Mouse (Mus musculus): Measurements from ENCODE around the gene Rab5if. TPM values are rescaled to one million over a fixed set of nuclear protein-coding genes. Genes with fewer than 3 reads are reported as not detected.

Rab5if gene
- polyA plus RNA-seq, 1 experiment from 2014 or later, result 194 TPM

- no peaks in the 10 kb centered on the region for H3K9me3 ChIP-seq (ENCODE audit: low read depth, low read length)
- no peak for ATAC-seq (ENCODE audit: insufficient read depth)
- peak overlapping the region; percentile 93 for H3K27ac ChIP-seq (ENCODE audit: low read depth)
- peak overlapping the region; percentile 86 for H3K9ac ChIP-seq
- peaks cover 30% of the 10 kb centered on the region for H3K36me3 ChIP-seq (ENCODE audit: insufficient read depth)
- H3K4me3 ChIP-seq (ENCODE audit: low read depth, low read length), result peak overlapping the region; percentile 91
- H3K4me1 ChIP-seq (ENCODE audit: insufficient read depth), result peaks cover 27% of the 10 kb centered on the region
- TF ChIP-seq CTCF (IDR thresholded peaks at IDR 0.05; ENCODE audit: low read depth), result no peak
- no peak for DNase-seq
- 46% methylated on average over 6 of the region's 6 CpGs for WGBS
- H3K4me2 ChIP-seq, result peak overlapping the region; percentile 75
- no peaks in the 10 kb centered on the region for H3K27me3 ChIP-seq (ENCODE audit: insufficient read depth, low read length)
These were observed 24.1 kb upstream of the Rab5if start for GRCm38 (mm10) chr2:156838839-156839238.

- Histone ChIP-seq H3K9me3 (ENCODE audit: low read depth, low read length) (no peaks in the 10 kb centered on the region), H3K27me3 (ENCODE audit: insufficient read depth, low read length) (no peaks in the 10 kb centered on the region), H3K4me3 (ENCODE audit: low read depth, low read length) (peak within 1 kb of the TSS; percentile 91), H3K36me3 (ENCODE audit: insufficient read depth) (peaks cover 27% of the 10 kb centered on the region), H3K9ac (peak within 1 kb of the TSS; percentile 86), H3K4me1 (ENCODE audit: insufficient read depth) (peaks cover 34% of the 10 kb centered on the region), H3K4me2 (peak within 1 kb of the TSS; percentile 75), H3K27ac (ENCODE audit: low read depth) (peak within 1 kb of the TSS; percentile 96)
- ATAC-seq (ENCODE audit: insufficient read depth), result peak; percentile 88
- 0 out of 2 replicates have a peak, but pooled peaks have one; percentile 1 for TF ChIP-seq CTCF (IDR thresholded peaks at IDR 0.05; ENCODE audit: low read depth)
- peak; percentile 98 for DNase-seq
- WGBS, result 1% methylated on average over 61 of the region's 61 CpGs
These were observed 23.4 kb upstream of the Rab5if start, which contains the start of gene Tgif2 for GRCm38 (mm10) chr2:156839319-156840191. TSS of gene Tgif2 (plus strand) at chr2:156840007.

DNA sequence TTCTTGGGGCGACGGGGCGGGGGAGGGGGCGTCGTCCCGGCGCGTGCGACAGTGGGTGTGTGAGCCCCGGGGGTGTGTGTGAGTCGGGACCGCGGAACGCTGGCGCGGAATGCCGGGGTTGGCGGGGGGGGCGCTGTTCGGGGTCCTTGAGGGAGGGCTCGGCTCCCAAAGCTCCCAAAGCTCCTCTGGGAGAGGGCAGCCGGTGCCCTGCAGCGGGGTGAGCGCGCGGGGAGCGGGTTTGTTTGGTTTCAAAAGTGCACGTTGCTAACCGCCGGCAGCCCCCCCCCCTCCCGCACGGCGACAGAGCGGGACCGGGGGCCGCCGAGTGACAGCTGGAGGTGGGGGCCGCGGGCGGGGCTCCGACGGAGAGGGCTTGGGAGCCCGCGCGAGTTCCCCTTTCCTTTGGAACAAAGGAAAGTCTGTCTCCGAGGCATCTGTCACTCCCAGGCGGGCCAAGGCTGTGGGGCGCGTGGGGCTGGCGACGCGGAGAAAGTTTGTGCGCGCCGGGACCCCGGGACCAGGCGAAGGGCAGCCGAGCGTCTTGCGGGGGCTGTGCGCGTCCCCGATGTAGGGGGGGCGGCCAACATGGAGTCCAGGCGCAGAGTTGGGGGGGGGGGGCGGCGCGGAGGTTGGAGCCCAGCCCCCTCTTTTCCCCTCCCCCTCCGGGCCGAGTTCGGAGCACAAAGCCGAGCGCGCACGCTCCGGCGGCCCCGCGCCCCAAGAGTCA, 22.5 kb upstream of the Rab5if start:
- peaks cover 27% of the 10 kb centered on the region for H3K36me3 ChIP-seq (ENCODE audit: insufficient read depth)
- H3K27me3 ChIP-seq (ENCODE audit: insufficient read depth, low read length), result no peaks in the 10 kb centered on the region
- under 1% methylated on average over 73 of the region's 79 CpGs for WGBS
- peak overlapping the region; percentile 91 for H3K4me3 ChIP-seq (ENCODE audit: low read depth, low read length)
- no peak for TF ChIP-seq CTCF (IDR thresholded peaks at IDR 0.05; ENCODE audit: low read depth)
- peaks cover 39% of the 10 kb centered on the region for H3K4me1 ChIP-seq (ENCODE audit: insufficient read depth)
- ATAC-seq (ENCODE audit: insufficient read depth), result peak; percentile 52
- H3K9ac ChIP-seq, result peak overlapping the region; percentile 86
- H3K9me3 ChIP-seq (ENCODE audit: low read depth, low read length), result no peaks in the 10 kb centered on the region
- peak overlapping the region; percentile 96 for H3K27ac ChIP-seq (ENCODE audit: low read depth)
- H3K4me2 ChIP-seq, result peak overlapping the region; percentile 75
- peak; percentile 80 for DNase-seq

DNA sequence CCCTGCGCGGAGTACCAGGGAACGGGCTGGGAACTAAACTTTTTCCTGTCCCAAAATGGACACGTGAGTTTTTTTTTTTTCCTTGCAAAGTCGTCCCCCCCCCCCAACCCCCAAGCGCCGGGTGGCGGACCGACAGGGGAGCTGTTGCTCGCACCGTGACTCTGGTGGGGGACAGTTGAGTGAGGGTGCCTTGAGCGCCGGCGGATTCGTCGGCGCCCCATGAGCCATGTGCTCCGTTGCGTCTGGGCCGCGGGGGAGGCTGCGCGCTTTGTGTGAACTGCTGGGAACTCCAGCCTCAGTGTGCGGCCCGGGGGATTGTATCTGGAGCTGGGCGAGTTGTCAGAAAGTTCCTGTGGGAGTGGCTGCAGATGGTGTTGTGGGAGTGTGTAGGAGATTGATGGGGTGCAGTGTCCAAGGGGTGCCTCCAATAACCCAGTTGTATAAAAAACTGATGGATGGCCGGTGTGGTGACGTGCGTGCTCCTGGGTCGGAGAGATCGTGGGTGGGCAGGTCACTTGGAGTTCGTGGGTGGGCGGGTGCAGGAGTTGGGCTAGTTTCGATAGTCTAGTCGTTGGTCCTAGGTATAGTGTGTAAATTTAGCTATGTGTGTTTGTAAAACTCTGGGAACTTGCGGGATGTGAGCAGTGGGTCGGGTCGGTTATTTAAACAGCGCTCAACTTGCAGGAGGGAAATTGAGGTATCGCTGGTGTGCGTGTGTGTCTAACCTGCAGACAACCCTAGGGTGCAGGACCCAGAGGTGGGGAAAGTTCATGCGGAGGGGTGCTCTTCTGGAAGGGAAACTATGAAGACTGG, 21.7 kb upstream of the Rab5if start:
- under 1% methylated on average over 42 of the region's 42 CpGs for WGBS
- H3K36me3 ChIP-seq (ENCODE audit: insufficient read depth), result peaks cover 32% of the 10 kb centered on the region
- TF ChIP-seq CTCF (IDR thresholded peaks at IDR 0.05; ENCODE audit: low read depth), result peak; percentile 34; the same call in 1 of the 2 replicates
- peak; percentile 87 for DNase-seq
- H3K4me3 ChIP-seq (ENCODE audit: low read depth, low read length), result peak overlapping the region; percentile 91
- ATAC-seq (ENCODE audit: insufficient read depth), result peak; percentile 46
- H3K9me3 ChIP-seq (ENCODE audit: low read depth, low read length), result no peaks in the 10 kb centered on the region
- peak overlapping the region; percentile 96 for H3K27ac ChIP-seq (ENCODE audit: low read depth)
- peak overlapping the region; percentile 75 for H3K4me2 ChIP-seq
- H3K27me3 ChIP-seq (ENCODE audit: insufficient read depth, low read length), result no peaks in the 10 kb centered on the region
- peaks cover 41% of the 10 kb centered on the region for H3K4me1 ChIP-seq (ENCODE audit: insufficient read depth)
- H3K9ac ChIP-seq, result peak overlapping the region; percentile 86

DNA sequence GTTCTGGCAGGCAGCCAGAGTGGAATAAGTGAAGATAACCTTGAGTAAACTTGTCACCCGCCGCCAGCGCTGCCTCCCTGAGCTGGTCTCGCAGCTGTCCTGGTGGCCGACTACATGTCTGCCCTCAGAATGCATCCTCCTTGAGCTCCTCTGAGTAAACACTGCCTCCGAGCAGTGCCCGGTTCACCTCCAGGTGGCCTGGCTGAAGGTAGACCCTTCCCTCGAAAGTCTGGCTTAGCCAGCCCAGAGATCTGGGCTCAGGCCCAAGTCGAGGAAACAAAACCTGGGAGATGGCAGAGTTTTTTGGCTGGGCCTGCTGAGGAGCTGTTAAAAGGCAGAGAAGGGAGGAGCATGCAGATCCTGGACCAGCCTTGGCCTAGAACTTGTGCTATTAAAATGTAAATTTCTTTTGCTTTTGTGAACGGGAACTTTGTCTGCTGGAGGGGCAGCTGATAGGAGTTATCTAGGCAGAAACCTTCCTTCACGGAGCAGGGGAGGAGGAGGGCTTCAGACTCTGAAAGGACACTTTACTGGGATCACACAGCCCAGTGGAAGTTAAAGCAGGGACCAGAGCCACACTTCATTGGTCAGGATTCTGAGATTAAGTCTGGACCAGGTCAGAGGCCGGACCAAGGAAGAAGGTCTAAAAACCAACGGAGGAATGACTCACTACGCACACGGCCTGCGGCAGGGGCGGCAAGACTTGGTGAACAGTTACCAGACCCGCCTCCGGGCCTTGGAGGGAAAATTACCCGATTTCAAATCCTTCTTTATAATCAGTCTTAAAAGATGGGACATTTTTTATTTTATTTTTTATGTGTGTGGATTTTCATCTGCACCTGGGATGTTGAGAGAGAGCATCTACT, 20.9 kb upstream of the Rab5if start:
- DNase-seq (peak; percentile 84), ATAC-seq (ENCODE audit: insufficient read depth) (peak; percentile 16; the same call in 1 of the 2 replicates)
- WGBS, result 4% methylated on average over 20 of the region's 20 CpGs
- Histone ChIP-seq H3K27me3 (ENCODE audit: insufficient read depth, low read length) (no peaks in the 10 kb centered on the region), H3K4me3 (ENCODE audit: low read depth, low read length) (peak overlapping the region; percentile 91), H3K9ac (peak overlapping the region; percentile 86), H3K4me2 (peak overlapping the region; percentile 75), H3K4me1 (ENCODE audit: insufficient read depth) (peaks cover 41% of the 10 kb centered on the region), H3K27ac (ENCODE audit: low read depth) (peak overlapping the region; percentile 96), H3K9me3 (ENCODE audit: low read depth, low read length) (no peaks in the 10 kb centered on the region), H3K36me3 (ENCODE audit: insufficient read depth) (peaks cover 34% of the 10 kb centered on the region)
- TF ChIP-seq CTCF (IDR thresholded peaks at IDR 0.05; ENCODE audit: low read depth), result peak; percentile 44

DNA sequence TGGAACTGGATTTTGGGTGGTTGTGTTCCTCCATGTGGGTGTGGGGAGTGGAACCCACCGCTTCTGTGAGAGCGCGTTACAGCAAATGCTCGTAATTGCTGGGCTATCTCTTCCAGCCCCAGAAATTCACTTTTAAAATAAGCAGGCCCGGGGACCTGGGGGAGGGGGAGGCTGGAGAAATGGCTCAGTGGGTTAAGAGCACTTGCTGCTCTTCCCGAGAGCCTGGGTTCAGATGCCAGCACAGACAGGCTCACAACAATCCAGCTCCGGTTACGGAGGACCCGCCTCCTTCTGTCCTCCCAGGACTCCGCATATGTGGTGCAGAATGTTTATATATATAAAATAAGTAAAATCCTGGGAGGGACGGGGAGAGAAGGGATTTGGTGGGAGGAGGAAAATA, 20.2 kb upstream of the Rab5if start:
- no peak for ATAC-seq (ENCODE audit: insufficient read depth)
- TF ChIP-seq CTCF (IDR thresholded peaks at IDR 0.05; ENCODE audit: low read depth), result no peak
- peaks cover 41% of the 10 kb centered on the region for H3K4me1 ChIP-seq (ENCODE audit: insufficient read depth)
- no peaks in the 10 kb centered on the region for H3K27me3 ChIP-seq (ENCODE audit: insufficient read depth, low read length)
- peak overlapping the region; percentile 86 for H3K9ac ChIP-seq
- DNase-seq, result peak; percentile 65
- 10% methylated on average over 11 of the region's 11 CpGs for WGBS
- H3K36me3 ChIP-seq (ENCODE audit: insufficient read depth), result peaks cover 35% of the 10 kb centered on the region
- H3K4me3 ChIP-seq (ENCODE audit: low read depth, low read length), result peak overlapping the region; percentile 91
- peak overlapping the region; percentile 75 for H3K4me2 ChIP-seq
- no peaks in the 10 kb centered on the region for H3K9me3 ChIP-seq (ENCODE audit: low read depth, low read length)
- peak overlapping the region; percentile 96 for H3K27ac ChIP-seq (ENCODE audit: low read depth)

All from lung, embryonic 14.5 days (tissue).